Mouse (Mus musculus) cerebellum, adult 2 months (tissue): ENCODE data around the gene Trpm5.

Source experiments
- CTCF ChIP-seq: fragments of 200-500 bp; IDR thresholded peaks from 2 replicates; pipeline ENCODE4 v1.5.1; 2011; ENCODE audit warnings: low read depth, mild to moderate bottlenecking, control low read depth, low read length, moderate library complexity, borderline replicate concordance; ENCODE audit not compliant: insufficient read depth
- POLR2A ChIP-seq: fragments of 200-500 bp; IDR thresholded peaks from 2 replicates; pipeline ENCODE4 v1.6.1; 2011; ENCODE audit warnings: low read length, control low read depth, borderline replicate concordance; ENCODE audit not compliant: insufficient read depth

DNA sequence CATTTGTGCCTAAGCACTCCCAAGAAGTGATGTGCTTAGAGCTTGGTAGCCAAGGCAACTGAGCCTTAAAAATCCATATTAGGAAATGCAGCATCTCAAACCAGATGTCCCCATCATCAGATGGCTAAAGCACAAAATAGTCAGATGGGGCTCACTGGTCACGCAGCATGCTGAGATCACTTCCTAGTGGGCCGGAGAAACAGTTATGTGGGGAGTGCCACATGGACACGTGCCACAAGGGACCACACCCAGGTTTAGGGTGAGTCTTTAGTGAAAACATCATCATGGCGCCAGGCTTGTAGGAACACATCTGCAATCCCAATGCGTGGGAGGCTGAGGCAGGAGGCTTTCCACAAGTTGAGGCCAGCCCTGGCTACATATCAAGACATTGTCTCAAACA is 22.1 kb upstream of the Trpm5 start:
- TF ChIP-seq CTCF (no peak), POLR2A (no peak)
